In genomic region chr17:5870696-5871095, GRCm38 (mm10) we compare ENCODE assay signal across 18 mouse cellular contexts.
"Had no signal": no experiment of that assay in that cellular context is flagged by ENCODE, and none has a peak within 500 bp of the region (broad histone marks: within the 10 kb centered on the region; RNA-seq: fewer than 3 reads in every experiment).

No protein-coding gene starts in this region.

- H3K4me1 ChIP-seq: midbrain, embryonic 13.5 days had no signal

- H3K36me3 ChIP-seq: midbrain, embryonic 10.5 days; midbrain, embryonic 13.5 days; neural tube, embryonic 13.5 days; neural tube, embryonic 15.5 days had no signal

- H3K9me3 ChIP-seq: midbrain, embryonic 10.5 days; midbrain, embryonic 13.5 days; neural tube, embryonic 13.5 days; neural tube, embryonic 15.5 days had no signal

- DNase-seq: lung, adult 18-20 months; lung, embryonic 14.5 days; lung, postnatal 10 days; lung, postnatal 4 days; retina, postnatal 1 day; right cerebral cortex, adult 18-20 months; right cerebral cortex, postnatal 25 days; right cerebral cortex, postnatal 4 days; spleen, adult 18-20 months; thymus, adult 18-20 months; thymus, postnatal 14 days; thymus, postnatal 36 days had no signal

- H3K9ac ChIP-seq: lung, embryonic 14.5 days; midbrain, embryonic 13.5 days; neural tube, embryonic 13.5 days; neural tube, embryonic 15.5 days had no signal

- H3K27ac ChIP-seq: midbrain, embryonic 10.5 days; midbrain, embryonic 13.5 days; neural tube, embryonic 13.5 days; neural tube, embryonic 15.5 days had no signal

- H3K4me3 ChIP-seq: midbrain, embryonic 10.5 days; midbrain, embryonic 13.5 days; myocyte; neural tube, embryonic 13.5 days; neural tube, embryonic 15.5 days had no signal

- H3K27me3 ChIP-seq: midbrain, embryonic 13.5 days; neural tube, embryonic 13.5 days; neural tube, embryonic 15.5 days had no signal

- H3K4me2 ChIP-seq: lung, embryonic 14.5 days; midbrain, embryonic 13.5 days; neural tube, embryonic 13.5 days; neural tube, embryonic 15.5 days had no signal

- ATAC-seq: midbrain, embryonic 13.5 days; midbrain, embryonic 16.5 days had no signal
